13 mouse cellular contexts compared by ENCODE assay signal in genomic region chr2:148558365-148558764, GRCm38 (mm10).
A peak's percentile ranks its signal among the peaks of the same experiment; 100 is the strongest.
DNase-seq lines count a peak whose midpoint lies in the region; ATAC-seq and TF ChIP-seq lines count a peak whose summit lies in the region.
"Had no signal": no experiment of that assay in that cellular context is flagged by ENCODE, and none has a peak within 500 bp of the region (broad histone marks: within the 10 kb centered on the region; RNA-seq: fewer than 3 reads in every experiment).

No protein-coding gene starts in this region.

- no peak for TF ChIP-seq EP300 in CH12.LX (IDR thresholded peaks at IDR 0.05; ENCODE audit: low read length)

- 0 out of 2 replicates have a peak, but pooled peaks have one; percentile 16 for ATAC-seq in liver, embryonic 16.5 days (ENCODE audit: low read depth)

- H3K4me2 ChIP-seq in CH12.LX (ENCODE audit: insufficient read depth, low read depth, poor library complexity, severe bottlenecking), result no peak overlapping the region
- H3K4me2 ChIP-seq in liver, embryonic 16.5 days (ENCODE audit: low read depth, low read length), result no peak overlapping the region
- H3K4me2 ChIP-seq: lung, embryonic 15.5 days had no signal

- TF ChIP-seq RAD21 in CH12.LX (IDR thresholded peaks at IDR 0.05; ENCODE audit: low read depth, low read length), result peak; percentile 69

- in situ Hi-C loops in CH12.LX (cut with MboI; ENCODE audit: low pct_ligation_motif_present, low pct_unique_long_range_greater_than_20kb, low sequenced_read_pairs), result loop anchor here (10.0 kb wide), 1 partner anchor 174 kb away; no protein-coding TSS in a partner anchor

- no peaks in the 10 kb centered on the region for H3K36me3 ChIP-seq in CH12.LX (replicated peaks in 1 of 2; ENCODE audit: control insufficient read depth in 1 of 2, insufficient read depth in 1 of 2, low read length in 1 of 2)
- no peaks in the 10 kb centered on the region for H3K36me3 ChIP-seq in liver, embryonic 16.5 days (ENCODE audit: control insufficient read depth, insufficient read depth)
- H3K36me3 ChIP-seq: lung, embryonic 15.5 days had no signal

- H3K9ac ChIP-seq in CH12.LX (ENCODE audit: insufficient read depth, low read depth), result no peak overlapping the region
- H3K9ac ChIP-seq in liver, embryonic 16.5 days (ENCODE audit: low read depth, low read length), result no peak overlapping the region
- H3K9ac ChIP-seq: lung, embryonic 15.5 days had no signal

- peak; percentile 14 for DNase-seq in kidney, adult 9 months
- DNase-seq in kidney, postnatal 14 days, result no peak
- DNase-seq in A20 (ENCODE audit: low read depth, low spot score) (peak; percentile 20), CH12.LX (ENCODE audit: extremely low read depth) (peak; percentile 53)
- DNase-seq in left cerebral cortex, adult 18-20 months (ENCODE audit: low spot score in 2 of 2), result no peak
- DNase-seq in retina, embryonic 14.5 days (ENCODE audit: low spot score), result no peak
- DNase-seq: gastrocnemius, postnatal 36 days; heart, postnatal 14 days; kidney, adult 11 months; retina, postnatal 1 day had no signal

- H3K4me3 ChIP-seq in CH12.LX (replicated peaks in 1 of 3; ENCODE audit: low read depth in 2 of 3, low read length in 2 of 3, poor library complexity in 1 of 3), result no peak overlapping the region
- no peak overlapping the region for H3K4me3 ChIP-seq in liver, embryonic 16.5 days (ENCODE audit: low read depth, low read length)
- H3K4me3 ChIP-seq: lung, embryonic 15.5 days; myocyte had no signal

- H3K79me2 ChIP-seq in CH12.LX (replicated peaks; ENCODE audit: control insufficient read depth, extremely low read depth, insufficient read depth, poor library complexity, severe bottlenecking), result no peaks in the 10 kb centered on the region

- no peak overlapping the region for H3K27ac ChIP-seq in CH12.LX (ENCODE audit: insufficient read depth, low read depth)
- H3K27ac ChIP-seq in liver, embryonic 16.5 days (ENCODE audit: low read length), result no peak overlapping the region
- H3K27ac ChIP-seq: lung, embryonic 15.5 days had no signal

- dilution Hi-C loops in CH12.LX (cut with MboI; ENCODE audit: extremely low pct_ligation_motif_present, extremely low pct_unique_long_range_greater_than_20kb, low sequenced_read_pairs), result no loop called here

- peak; percentile 64 to 82 for TF ChIP-seq CTCF in CH12.LX (conservative IDR thresholded peaks at IDR 0.05 in 1 of 2, IDR thresholded peaks at IDR 0.05 in 1 of 2; ENCODE audit: low read depth in 2 of 2, low read length in 2 of 2)

- H3K27me3 ChIP-seq in CH12.LX (replicated peaks), result no peaks in the 10 kb centered on the region
- H3K27me3 ChIP-seq in liver, embryonic 16.5 days (ENCODE audit: control insufficient read depth, insufficient read depth, low read depth, low read length), result no peaks in the 10 kb centered on the region
- H3K27me3 ChIP-seq: lung, embryonic 15.5 days had no signal

- peaks cover 0 to 21% of the 10 kb centered on the region in 2 experiments; a peak in 2 of 4 replicates for H3K4me1 ChIP-seq in CH12.LX (ENCODE audit: control insufficient read depth in 1 of 2, insufficient read depth in 2 of 2)
- H3K4me1 ChIP-seq in liver, embryonic 16.5 days (ENCODE audit: control insufficient read depth, low read depth, low read length), result no peaks in the 10 kb centered on the region

- no peaks in the 10 kb centered on the region for H3K9me3 ChIP-seq in CH12.LX (replicated peaks; ENCODE audit: low read length)
- H3K9me3 ChIP-seq in liver, embryonic 16.5 days (replicated peaks; ENCODE audit: control insufficient read depth, low read length), result no peaks in the 10 kb centered on the region
- H3K9me3 ChIP-seq: lung, embryonic 15.5 days had no signal

- no peak for TF ChIP-seq POLR2A in CH12.LX (IDR thresholded peaks at IDR 0.05; ENCODE audit: low read depth, low read length)

TF ChIP-seq in CH12.LX, 34 proteins besides CTCF, POLR2A, EP300 and RAD21:
- TF ChIP-seq HCFC1 (IDR thresholded peaks at IDR 0.05; ENCODE audit: low read depth, low read length) (no peak), ELF1 (IDR thresholded peaks at IDR 0.05; ENCODE audit: low read depth, low read length) (no peak), SMC3 (IDR thresholded peaks at IDR 0.05; ENCODE audit: low read depth, low read length) (peak; percentile 77), E2F4 (IDR thresholded peaks at IDR 0.05; ENCODE audit: insufficient replicate concordance, low read depth, low read length) (no peak), MAX (IDR thresholded peaks at IDR 0.05; ENCODE audit: low read length) (no peak)

Comparison
In these comparisons a context has a peak if more than half of its experiments do, and no peak if none do; other contexts are left out.
1. DNase-seq: peak in kidney, adult 9 months (single experiment), A20 (single experiment) and CH12.LX (single experiment); none in kidney, postnatal 14 days (single experiment), left cerebral cortex, adult 18-20 months (0 of 2) and retina, embryonic 14.5 days (single experiment).